Mouse (Mus musculus): ENCODE measurements at regions not wholly inside any gene's neighbourhood (a gene's known extent, or its start where the extent isn't known, plus 50 kb on each side); places are given as distances from the start of the nearest gene placed in this dataset.

DNA sequence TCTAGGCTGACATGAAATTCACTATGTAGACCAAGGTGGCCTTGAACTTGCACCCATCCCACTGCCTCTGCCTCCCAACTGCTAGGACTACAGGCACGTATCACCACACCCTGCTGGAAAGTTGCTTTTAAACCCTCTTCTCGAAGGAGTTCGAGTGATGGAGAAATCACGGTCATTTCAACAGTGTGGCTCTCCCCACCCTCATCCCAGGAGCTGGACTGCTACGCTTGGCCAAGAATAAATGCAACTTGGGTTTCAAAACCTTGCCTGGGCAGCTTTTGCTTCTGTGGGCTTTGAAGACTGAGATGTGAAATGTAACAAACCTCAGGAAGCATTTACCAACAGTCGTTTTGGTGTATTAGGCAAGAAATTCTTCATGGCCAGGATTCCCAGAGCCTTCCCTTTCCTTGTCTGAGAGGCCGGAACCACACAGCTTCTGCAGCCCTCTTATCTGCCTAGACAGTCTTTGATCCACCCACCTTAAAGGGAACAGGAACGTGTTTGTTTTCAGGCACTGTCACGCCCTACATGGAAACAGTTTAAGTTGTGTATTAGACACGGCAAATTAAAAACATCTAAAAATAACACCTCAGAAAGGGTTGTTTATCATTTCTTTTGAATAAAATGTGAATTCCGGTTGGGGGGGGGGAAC lies 103.0 kb upstream of the Map3k1 start:
- TF ChIP-seq CTCF (IDR thresholded peaks at IDR 0.05; ENCODE audit: borderline replicate concordance, insufficient read depth, low read depth, low read length) (no peak), POLR2A (IDR thresholded peaks at IDR 0.05; ENCODE audit: borderline replicate concordance, insufficient read depth, low read length) (no peak)

Data from cerebellum, adult 2 months (tissue).